23 mouse cellular contexts compared by ENCODE assay signal in the genomic region with DNA sequence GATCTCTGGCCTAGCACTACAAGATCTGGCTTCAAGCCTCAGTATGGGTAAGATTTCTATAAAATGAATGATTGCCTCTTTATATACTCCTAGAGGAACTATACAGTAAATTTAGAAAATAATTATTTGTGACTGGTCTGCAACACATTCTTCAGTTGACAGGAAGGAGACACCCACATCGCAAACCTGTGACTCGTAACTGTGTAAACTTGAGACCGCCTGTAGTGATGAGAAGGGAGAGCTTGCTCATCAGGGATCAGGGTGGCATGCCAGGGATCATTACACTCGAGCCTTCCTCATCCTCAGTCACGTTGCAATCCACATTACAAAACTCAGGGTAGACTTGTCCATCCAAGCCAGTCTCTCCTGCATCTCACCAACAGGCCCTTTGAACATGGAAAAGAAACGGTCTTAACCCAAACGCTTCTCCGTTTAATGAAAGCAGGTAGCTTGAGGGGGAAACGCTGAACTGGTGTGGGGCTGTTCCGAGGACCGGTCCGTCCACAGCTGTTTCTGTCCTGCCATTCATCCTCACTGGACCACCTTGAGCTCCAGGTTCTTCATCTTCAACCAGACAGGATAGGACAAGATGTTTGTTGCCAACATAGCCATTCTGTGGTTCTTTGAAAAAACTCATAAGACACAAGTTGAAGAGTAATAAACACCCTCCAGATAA. TPM values are rescaled to one million over a fixed set of nuclear protein-coding genes. Genes with fewer than 3 reads are reported as not detected.
"Had no signal": no experiment of that assay in that cellular context is flagged by ENCODE, and none has a peak within 500 bp of the region (broad histone marks: within the 10 kb centered on the region; RNA-seq: fewer than 3 reads in every experiment).

No protein-coding gene starts in this region.

- H3K4me3 ChIP-seq: lung, embryonic 15.5 days; megakaryocyte, embryonic 14.5 days; midbrain, embryonic 12.5 days; neural tube, embryonic 12.5 days; stomach, embryonic 15.5 days had no signal

- H3K4me1 ChIP-seq: lung, embryonic 15.5 days; megakaryocyte, embryonic 14.5 days; midbrain, embryonic 12.5 days; neural tube, embryonic 12.5 days; stomach, embryonic 15.5 days had no signal

- H3K4me2 ChIP-seq: lung, embryonic 15.5 days; midbrain, embryonic 12.5 days; neural tube, embryonic 12.5 days; stomach, embryonic 15.5 days had no signal

- H3K9ac ChIP-seq: liver, postnatal 0 days; lung, embryonic 15.5 days; midbrain, embryonic 12.5 days; neural tube, embryonic 12.5 days; stomach, embryonic 15.5 days had no signal

- H3K36me3 ChIP-seq: lung, embryonic 15.5 days; midbrain, embryonic 12.5 days; neural tube, embryonic 12.5 days; stomach, embryonic 15.5 days had no signal

- H3K27me3 ChIP-seq: lung, embryonic 15.5 days; midbrain, embryonic 12.5 days; neural tube, embryonic 12.5 days; stomach, embryonic 15.5 days had no signal

- H3K9me3 ChIP-seq: lung, embryonic 15.5 days; midbrain, embryonic 12.5 days; neural tube, embryonic 12.5 days; stomach, embryonic 15.5 days had no signal

- ATAC-seq: liver, postnatal 0 days; lung, postnatal 0 days had no signal

- DNase-seq: liver, postnatal 0 days; lung, adult 2 months; lung, postnatal 14 days; lung, postnatal 36 days; midbrain, embryonic 14.5 days; right cerebral cortex, postnatal 14 days; thymus, adult 2 months; thymus, postnatal 25 days; thymus, postnatal 4 days had no signal

- H3K27ac ChIP-seq: lung, embryonic 15.5 days; macrophage; midbrain, embryonic 12.5 days; neural tube, embryonic 12.5 days; stomach, embryonic 15.5 days; stomach, postnatal 0 days had no signal

RNA-seq across cellular contexts. Expression of a gene that starts 16.7 kb away (rescaled TPM):
- total RNA-seq: midbrain, postnatal 0 days; monocyte, adult 5-6 weeks had no signal
- polyA plus RNA-seq: lung, embryonic 15.5 days; midbrain, embryonic 12.5 days; midbrain, embryonic 14.5 days; midbrain, postnatal 0 days; neural tube, embryonic 12.5 days; neural tube, embryonic 14.5 days; testis, adult 2 months had no signal

RNA-seq across cellular contexts. Expression of a gene that starts 54.5 kb away (rescaled TPM):
- total RNA-seq: megakaryocyte progenitor cell, adult 5-6 weeks; monocyte, adult 5-6 weeks had no signal
- polyA plus RNA-seq: macrophage; midbrain, embryonic 12.5 days; midbrain, embryonic 14.5 days; midbrain, postnatal 0 days; neural tube, embryonic 12.5 days; neural tube, embryonic 14.5 days; spleen, adult 2 months had no signal
